Mouse (Mus musculus) kidney, embryonic 14.5 days (tissue): ENCODE results near the gene Bphl. TPM values are rescaled to one million over a fixed set of nuclear protein-coding genes. Genes with fewer than 3 reads are reported as not detected.

ENCODE experiments used
- ATAC-seq: fragments of 200-750 bp; cut with Nextera tagmentation; 2 replicates; pipeline ENCODE4 v1.8.0; 2017; ENCODE audit warnings: moderate number of reproducible peaks, mild to moderate bottlenecking, moderate TSS enrichment, moderate library complexity; ENCODE audit not compliant: low FRiP score, low TSS enrichment
- H3K27ac ChIP-seq: fragments of 300-500 bp; sonication (generic); 2 replicates; pipeline ENCODE4 v1.5.1; 2014; ENCODE audit warnings: low read depth, mild to moderate bottlenecking, low read length, moderate library complexity, mixed read lengths
- H3K27me3 ChIP-seq: fragments of 300-500 bp; sonication (generic); 2 replicates; pipeline ENCODE4 v1.6.1; 2014; ENCODE audit warnings: mild to moderate bottlenecking, low read length; ENCODE audit not compliant: control insufficient read depth, insufficient read depth
- H3K36me3 ChIP-seq: fragments of 300-500 bp; sonication (generic); 2 replicates; pipeline ENCODE4 v1.6.1; 2014; ENCODE audit warnings: low read length, mixed read lengths; ENCODE audit not compliant: control insufficient read depth, insufficient read depth
- H3K4me1 ChIP-seq: fragments of 300-500 bp; sonication (generic); 2 replicates; pipeline ENCODE4 v1.6.1; 2014; ENCODE audit warnings: low read length, mixed read lengths; ENCODE audit not compliant: control insufficient read depth, insufficient read depth
- H3K4me2 ChIP-seq: fragments of 300-500 bp; sonication (generic); replicated peaks from 2 replicates; pipeline ENCODE4 v1.6.1; 2014; ENCODE audit warnings: low read depth, mild to moderate bottlenecking, low read length
- H3K4me3 ChIP-seq: fragments of 300-500 bp; sonication (generic); 2 replicates; pipeline ENCODE4 v1.5.1; 2014; ENCODE audit warnings: mild to moderate bottlenecking, low read length
- H3K9ac ChIP-seq: fragments of 300-500 bp; sonication (generic); 2 replicates; pipeline ENCODE4 v1.6.1; 2014; ENCODE audit warnings: low read depth, mild to moderate bottlenecking, low read length, moderate library complexity
- H3K9me3 ChIP-seq: fragments of 300-500 bp; sonication (generic); 2 replicates; pipeline ENCODE4 v1.6.1; 2016; ENCODE audit warnings: low read length; ENCODE audit not compliant: control insufficient read depth
- WGBS: fragments of 180-500 bp; shearing (Covaris S2); extraction: QIAGEN DNeasy Blood & Tissue Kit; methylation state at CpG from one replicate; pipeline ENCODE4 v1.1.7; 2014; 5-methylcytosine and 5-hydroxymethylcytosine counted together
- polyA plus RNA-seq: library from polyadenylated mRNA; unstranded; fragments of >200 nt; fragmentation: Nextera tagmentation; extraction: Ambion mirVana; gene quantifications from 2 replicates; pipeline ENCODE4 v1.2.1, GENCODE M21; 2014

Bphl gene
- polyA plus RNA-seq, 1 experiment from 2014 or later = 49.0 TPM

DNA sequence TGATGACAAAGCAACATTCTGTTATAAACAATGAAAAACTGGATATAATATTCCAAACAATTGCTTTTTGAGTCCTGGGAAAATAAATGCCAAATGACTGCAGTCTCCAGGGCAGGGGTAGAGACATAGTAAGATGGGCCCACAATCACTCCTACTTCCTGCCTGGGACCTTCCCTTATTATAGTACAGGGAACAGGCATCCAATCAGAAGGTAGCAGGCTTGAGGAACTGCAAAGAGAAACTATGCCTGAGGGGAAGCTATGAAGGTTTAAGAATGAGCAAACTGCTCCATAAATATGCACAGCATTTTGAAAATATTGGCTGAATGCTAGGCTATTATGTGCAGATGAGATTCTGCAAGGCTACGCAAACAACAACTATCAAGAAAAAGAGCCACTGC lies 69.6 kb downstream of the Bphl start:
- H3K36me3 ChIP-seq = no peaks in the 10 kb centered on the region
- no peak overlapping the region for H3K4me2 ChIP-seq
- H3K4me3 ChIP-seq = no peak overlapping the region
- H3K9me3 ChIP-seq = no peaks in the 10 kb centered on the region
- 92% methylated on average over 1 of the region's 1 CpGs for WGBS
- H3K27ac ChIP-seq = no peak overlapping the region
- H3K4me1 ChIP-seq = no peaks in the 10 kb centered on the region
- ATAC-seq = no peak
- H3K9ac ChIP-seq = no peak overlapping the region
- no peaks in the 10 kb centered on the region for H3K27me3 ChIP-seq

DNA sequence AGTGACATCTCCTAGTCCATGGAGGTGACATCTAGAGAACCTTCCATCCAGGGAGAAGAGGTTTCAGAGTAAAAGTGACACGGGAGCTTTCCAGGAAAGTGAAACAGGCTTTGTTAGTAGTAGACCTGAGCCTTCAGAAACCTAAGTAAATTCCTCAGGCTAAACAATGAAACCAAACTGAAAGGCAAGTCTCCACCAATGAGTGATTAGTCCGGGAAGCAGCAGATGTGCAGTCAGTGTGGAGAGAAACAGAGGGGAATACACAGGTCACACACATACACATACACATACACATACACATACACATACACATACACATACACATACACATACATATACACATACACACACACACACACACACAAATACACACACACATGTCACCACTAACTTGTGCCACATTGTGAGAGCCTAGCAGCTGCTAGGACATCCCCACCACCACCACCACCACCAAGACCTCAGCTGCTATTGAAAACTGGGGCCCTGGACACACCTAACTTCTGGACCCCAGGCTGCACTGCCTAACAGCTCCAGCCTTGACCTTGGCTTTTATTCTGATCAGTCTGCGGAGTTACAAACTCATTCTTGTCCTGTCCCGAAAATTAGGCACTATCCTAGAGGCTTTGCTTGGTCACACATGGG lies 71.8 kb downstream of the Bphl start:
- whole genome bisulfite sequencing = 86% methylated on average over 4 of the region's 4 CpGs

DNA sequence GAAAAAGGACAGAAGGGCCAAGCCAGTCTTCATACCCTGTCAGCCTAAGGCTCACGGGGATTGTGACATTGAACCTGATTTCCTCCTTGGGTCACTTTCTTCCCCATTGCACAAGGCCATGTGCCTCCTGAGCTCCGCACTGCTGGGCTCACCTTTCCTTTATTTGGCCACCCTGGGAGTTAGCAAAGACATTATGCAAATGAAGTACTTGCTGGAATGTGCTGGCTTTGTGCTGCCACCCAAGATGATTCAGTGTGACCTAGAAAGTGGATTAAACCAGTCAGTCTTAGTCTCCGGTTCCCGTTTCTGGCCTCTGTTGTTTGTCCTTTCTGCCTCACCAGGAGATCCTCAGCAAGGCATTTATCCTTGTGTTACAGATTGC lies 72.3 kb downstream of the Bphl start:
- no peak for ATAC-seq
- Histone ChIP-seq H3K4me1 (no peaks in the 10 kb centered on the region), H3K4me3 (no peak overlapping the region), H3K27ac (no peak overlapping the region), H3K4me2 (no peak overlapping the region), H3K9ac (no peak overlapping the region), H3K27me3 (no peaks in the 10 kb centered on the region), H3K36me3 (no peaks in the 10 kb centered on the region), H3K9me3 (no peaks in the 10 kb centered on the region)
- 69% methylated on average over 4 of the region's 4 CpGs for WGBS

More for the DNA sequence above, 71.8 kb downstream of the Bphl start:
- Histone ChIP-seq H3K27ac (no peak overlapping the region), H3K9me3 (no peaks in the 10 kb centered on the region), H3K27me3 (no peaks in the 10 kb centered on the region), H3K4me1 (no peaks in the 10 kb centered on the region), H3K4me3 (no peak overlapping the region), H3K4me2 (no peak overlapping the region), H3K9ac (no peak overlapping the region), H3K36me3 (no peaks in the 10 kb centered on the region)
- ATAC-seq = no peak

GRCm38 (mm10) chr13:34111019-34111418 lies 73.6 kb downstream of the Bphl start:
- ATAC-seq = no peak
- Histone ChIP-seq H3K9me3 (no peaks in the 10 kb centered on the region), H3K4me1 (no peaks in the 10 kb centered on the region), H3K27me3 (no peaks in the 10 kb centered on the region), H3K9ac (no peak overlapping the region), H3K36me3 (no peaks in the 10 kb centered on the region), H3K4me2 (no peak overlapping the region), H3K27ac (no peak overlapping the region), H3K4me3 (no peak overlapping the region)
- 37% methylated on average over 5 of the region's 5 CpGs for WGBS

DNA sequence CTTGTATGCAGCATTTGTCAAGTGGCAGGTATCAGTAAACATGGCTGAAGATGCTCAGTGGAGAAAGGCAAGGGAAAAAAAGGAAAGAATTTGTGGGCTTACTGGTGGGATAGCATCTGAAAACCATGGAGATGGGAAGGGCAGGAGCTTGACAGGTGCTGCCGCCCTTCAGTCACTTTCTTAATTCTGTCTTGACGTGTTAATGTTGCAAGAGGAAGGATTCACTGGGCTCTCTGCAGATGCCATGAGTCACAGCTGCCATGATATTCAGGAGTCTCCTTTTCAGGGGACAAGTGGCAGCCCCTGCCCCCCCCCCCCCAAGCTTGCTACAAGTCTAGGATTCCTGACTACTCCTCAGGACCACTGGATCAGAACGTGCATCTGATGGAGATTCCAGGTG lies 74.5 kb downstream of the Bphl start:
- Histone ChIP-seq H3K27me3 (no peaks in the 10 kb centered on the region), H3K36me3 (no peaks in the 10 kb centered on the region), H3K9ac (no peak overlapping the region), H3K9me3 (no peaks in the 10 kb centered on the region), H3K4me1 (no peaks in the 10 kb centered on the region), H3K4me2 (no peak overlapping the region), H3K27ac (no peak overlapping the region), H3K4me3 (no peak overlapping the region)
- no peak for ATAC-seq
- 84% methylated on average over 3 of the region's 3 CpGs for WGBS

DNA sequence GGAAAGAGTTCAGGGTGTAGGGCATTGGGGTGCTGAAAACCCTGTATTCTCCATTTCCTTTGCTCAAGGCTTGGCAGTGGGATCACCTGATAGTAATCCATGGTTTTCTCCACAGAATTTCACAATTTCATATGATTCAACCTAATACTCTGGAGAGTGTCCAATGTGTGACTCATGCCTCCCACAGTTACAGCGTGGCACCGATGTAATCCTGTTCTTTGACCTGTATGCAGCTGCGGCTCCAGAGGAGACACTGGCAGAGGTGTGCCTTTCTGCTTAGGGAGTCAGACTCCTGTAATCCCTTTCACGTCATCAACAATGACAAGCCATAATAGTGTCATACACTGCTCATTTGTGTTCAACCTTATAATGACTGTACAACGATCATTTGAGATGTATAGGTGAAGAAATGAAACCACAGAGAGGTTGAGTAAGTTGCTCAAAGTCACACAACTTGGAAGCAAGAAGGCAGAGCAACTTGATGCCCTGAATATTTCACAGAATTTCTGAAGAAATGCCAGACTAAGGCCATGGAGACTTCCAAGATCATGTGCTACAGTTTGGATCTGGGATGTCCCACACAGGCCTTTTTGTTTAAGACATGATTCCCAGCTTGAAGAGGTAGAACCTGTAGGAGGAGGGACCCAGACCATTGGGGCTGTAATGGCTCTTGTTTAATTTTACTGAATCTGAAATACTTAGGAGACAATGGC lies 75.1 kb downstream of the Bphl start:
- Histone ChIP-seq H3K27me3 (no peaks in the 10 kb centered on the region), H3K4me3 (no peak overlapping the region), H3K9me3 (no peaks in the 10 kb centered on the region), H3K27ac (no peak overlapping the region), H3K9ac (no peak overlapping the region), H3K4me1 (no peaks in the 10 kb centered on the region), H3K4me2 (no peak overlapping the region), H3K36me3 (no peaks in the 10 kb centered on the region)
- no peak for ATAC-seq
- WGBS = 84% methylated on average over 5 of the region's 5 CpGs

DNA sequence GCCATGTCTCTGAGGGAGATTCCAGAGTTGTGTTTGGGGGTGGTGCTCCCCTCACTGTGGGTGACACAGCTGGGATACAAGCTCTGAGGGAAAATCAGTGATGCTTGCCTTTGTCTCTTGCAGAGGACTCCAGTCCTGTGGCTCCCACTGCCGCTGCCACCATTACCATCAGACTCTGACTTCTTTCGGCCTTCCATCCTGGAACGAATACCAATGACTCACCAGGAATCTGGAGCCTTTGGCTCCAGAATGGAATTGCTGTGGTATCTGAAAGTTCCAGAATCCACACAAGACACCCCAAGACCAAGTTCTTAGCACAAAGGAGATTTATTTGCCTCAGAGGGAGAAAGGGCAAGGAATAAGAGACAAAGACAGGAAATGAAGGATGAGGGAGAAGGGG lies 75.7 kb downstream of the Bphl start:
- Histone ChIP-seq H3K9ac (no peak overlapping the region), H3K36me3 (no peaks in the 10 kb centered on the region), H3K4me3 (no peak overlapping the region), H3K9me3 (no peaks in the 10 kb centered on the region), H3K27ac (no peak overlapping the region), H3K4me2 (no peak overlapping the region), H3K27me3 (no peaks in the 10 kb centered on the region), H3K4me1 (no peaks in the 10 kb centered on the region)
- ATAC-seq = no peak
- 78% methylated on average over 3 of the region's 3 CpGs for WGBS

DNA sequence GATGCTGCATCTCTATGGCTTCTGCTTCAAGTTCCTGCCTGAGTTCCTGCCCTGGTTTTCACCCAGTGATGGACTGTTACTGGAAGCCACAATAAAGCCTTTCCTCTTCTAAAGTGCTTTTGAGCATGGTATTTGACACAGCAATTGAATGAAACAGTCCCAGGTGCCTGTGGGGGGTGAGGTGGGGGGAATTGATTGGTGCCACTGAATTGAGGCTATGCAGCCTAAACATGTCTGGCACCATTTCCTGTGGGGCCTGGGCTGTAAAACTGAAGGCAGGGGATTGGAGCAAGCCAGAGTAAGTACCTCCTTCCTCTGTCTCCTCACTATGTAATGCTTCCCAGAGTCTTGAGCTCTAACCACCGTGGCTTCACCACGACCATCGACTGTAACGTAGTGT lies 77.3 kb downstream of the Bphl start:
- Histone ChIP-seq H3K9ac (no peak overlapping the region), H3K36me3 (no peaks in the 10 kb centered on the region), H3K4me3 (no peak overlapping the region), H3K4me1 (no peaks in the 10 kb centered on the region), H3K27me3 (no peaks in the 10 kb centered on the region), H3K27ac (no peak overlapping the region), H3K4me2 (no peak overlapping the region), H3K9me3 (no peaks in the 10 kb centered on the region)
- ATAC-seq = no peak
- WGBS = 80% methylated on average over 4 of the region's 4 CpGs

GRCm38 (mm10) chr13:34116508-34116907 lies 79.1 kb downstream of the Bphl start:
- WGBS = 71% methylated on average over 6 of the region's 6 CpGs
- Histone ChIP-seq H3K4me3 (no peak overlapping the region), H3K27me3 (no peaks in the 10 kb centered on the region), H3K27ac (no peak overlapping the region), H3K36me3 (no peaks in the 10 kb centered on the region), H3K9me3 (no peaks in the 10 kb centered on the region), H3K4me1 (no peaks in the 10 kb centered on the region), H3K4me2 (no peak overlapping the region), H3K9ac (no peak overlapping the region)
- no peak for ATAC-seq
